ENCODE assay signal across 10 mouse cellular contexts in genomic region chr3:51748436-51749376, GRCm38 (mm10).
DNase-seq lines count a peak whose midpoint lies in the region; ATAC-seq and TF ChIP-seq lines count a peak whose summit lies in the region.
"Had no signal": no experiment of that assay in that cellular context is flagged by ENCODE, and none has a peak within 500 bp of the region (broad histone marks: within the 10 kb centered on the region; RNA-seq: fewer than 3 reads in every experiment).

No protein-coding gene starts in this region.

- H3K27me3 ChIP-seq in forebrain, embryonic 16.5 days (replicated peaks; ENCODE audit: control insufficient read depth, insufficient read depth, low read length) = no peaks in the 10 kb centered on the region
- H3K27me3 ChIP-seq in midbrain, embryonic 13.5 days = no peaks in the 10 kb centered on the region

- TF ChIP-seq CTCF in layer of hippocampus, adult 2 months (conservative IDR thresholded peaks at IDR 0.05) = no peak

- no peak overlapping the region for H3K4me3 ChIP-seq in layer of hippocampus, adult 2 months
- no peak overlapping the region for H3K4me3 ChIP-seq in forebrain, embryonic 16.5 days (replicated peaks; ENCODE audit: low read length)
- no peak overlapping the region for H3K4me3 ChIP-seq in midbrain, embryonic 13.5 days (replicated peaks)

- H3K4me1 ChIP-seq in forebrain, embryonic 16.5 days (replicated peaks; ENCODE audit: control insufficient read depth, insufficient read depth, low read length) = peaks cover 26% of the 10 kb centered on the region
- H3K4me1 ChIP-seq in midbrain, embryonic 13.5 days (replicated peaks) = peaks cover 44% of the 10 kb centered on the region

- WGBS in forebrain, embryonic 16.5 days = 62% methylated on average over 17 of the region's 17 CpGs
- 61% methylated on average over 17 of the region's 17 CpGs for WGBS in midbrain, embryonic 13.5 days

- H3K36me3 ChIP-seq in forebrain, embryonic 16.5 days (ENCODE audit: control insufficient read depth, insufficient read depth) = no peaks in the 10 kb centered on the region
- no peaks in the 10 kb centered on the region for H3K36me3 ChIP-seq in midbrain, embryonic 13.5 days
- H3K36me3 ChIP-seq: G1E had no signal

- H3K9me3 ChIP-seq in forebrain, embryonic 16.5 days (ENCODE audit: control insufficient read depth, low read length) = no peaks in the 10 kb centered on the region
- no peaks in the 10 kb centered on the region for H3K9me3 ChIP-seq in midbrain, embryonic 13.5 days
- H3K9me3 ChIP-seq: G1E had no signal

- peak; percentile 31 for ATAC-seq in forebrain, embryonic 16.5 days
- peak; percentile 67 for ATAC-seq in midbrain, embryonic 13.5 days

- H3K4me2 ChIP-seq in forebrain, embryonic 16.5 days (ENCODE audit: low read length) = no peak overlapping the region
- no peak overlapping the region for H3K4me2 ChIP-seq in midbrain, embryonic 13.5 days (replicated peaks)

- peak overlapping the region; percentile 39; the same call in 1 of the 2 replicates for H3K9ac ChIP-seq in forebrain, embryonic 16.5 days (replicated peaks; ENCODE audit: low read depth, low read length)
- H3K9ac ChIP-seq in midbrain, embryonic 13.5 days (replicated peaks) = peak overlapping the region; percentile 53

- DNase-seq in layer of hippocampus, adult 2 months (ENCODE audit: low spot score in 2 of 2) = no peak
- no peak for DNase-seq in layer of hippocampus, adult 9-10 months (ENCODE audit: low spot score)
- peak; percentile 68 to 80 for DNase-seq in cerebellum, postnatal 10 days
- DNase-seq in ovary, postnatal 10 days (ENCODE audit: low spot score) = no peak
- DNase-seq in left cerebral cortex, postnatal 25 days (ENCODE audit: low spot score in 2 of 2) = no peak
- DNase-seq in right cerebral cortex, adult 2 months (ENCODE audit: low spot score in 2 of 2) = no peak
- DNase-seq: lung, postnatal 36 days had no signal

- H3K27ac ChIP-seq in layer of hippocampus, adult 2 months = peak overlapping the region; percentile 68
- peak overlapping the region; percentile 95 for H3K27ac ChIP-seq in forebrain, embryonic 16.5 days (ENCODE audit: low read length)
- H3K27ac ChIP-seq in midbrain, embryonic 13.5 days = peak overlapping the region; percentile 96

- intact Hi-C loops in left cerebral cortex, postnatal 25 days (cut with DNase I) = no loop called here

Comparison
In these comparisons a context has a peak if more than half of its experiments do, and no peak if none do; other contexts are left out.
1. DNase-seq: peak in cerebellum, postnatal 10 days (2 of 2); none in layer of hippocampus, adult 2 months (0 of 2), layer of hippocampus, adult 9-10 months (single experiment), ovary, postnatal 10 days (single experiment), left cerebral cortex, postnatal 25 days (0 of 2) and right cerebral cortex, adult 2 months (0 of 2).
2. Peak in every context shown above with its lines, with median percentiles within 50 percentile points of each other: H3K27ac ChIP-seq.